Mouse (Mus musculus): ENCODE data around the gene Utp20.
"Not testable (repeated sequence)": the region's sequence is repeated elsewhere in the genome, so short reads cannot be mapped to it uniquely, and the experiment has no call there.

Gene Utp20

DNA sequence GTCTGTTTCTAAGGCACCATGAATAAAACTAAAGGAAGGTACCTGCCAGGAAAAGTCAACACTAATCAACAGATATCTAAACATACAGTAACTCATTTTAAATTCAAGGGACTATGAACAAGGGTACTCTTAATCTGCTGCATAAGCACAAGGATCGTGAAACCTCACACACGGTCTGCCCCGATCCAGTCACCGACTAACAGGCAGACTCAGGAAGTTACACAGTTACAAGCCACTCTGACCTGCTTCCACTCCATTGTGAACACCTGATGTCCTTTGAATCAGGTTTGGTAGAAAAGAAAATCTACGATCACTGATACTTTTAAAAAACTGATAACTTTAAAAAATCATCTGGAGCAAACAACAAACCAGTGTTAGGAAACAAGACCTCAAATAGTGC is 42.7 kb downstream of the Utp20 start:
- no peak for DNase-seq (ENCODE audit: low spot score)

GRCm38 (mm10) chr10:88783135-88783534 is 43.5 kb downstream of the Utp20 start:
- not testable (repeated sequence) for DNase-seq (ENCODE audit: low spot score)

DNA sequence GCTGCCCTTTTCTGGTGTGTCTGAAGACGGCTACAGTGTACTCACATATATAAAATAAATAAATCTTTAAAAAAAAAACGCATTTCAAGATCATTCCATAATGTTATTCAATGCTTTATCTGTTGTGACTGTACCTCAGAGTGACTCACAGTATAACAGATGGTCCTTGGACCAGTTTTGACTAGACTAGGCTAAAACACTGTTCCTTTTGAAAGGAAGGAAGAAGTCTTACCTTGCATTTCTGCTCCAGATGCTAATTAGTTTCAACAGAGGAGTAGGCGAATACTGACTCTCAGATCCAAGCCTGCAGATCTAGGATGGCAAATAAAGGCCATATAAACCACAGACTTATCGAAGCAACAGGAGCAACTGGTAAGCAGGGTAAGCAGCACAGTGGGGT is 45.9 kb downstream of the Utp20 start:
- DNase-seq (ENCODE audit: low spot score) = no peak

- no peak for DNase-seq (ENCODE audit: low spot score)
Measured at GRCm38 (mm10) chr10:88776206-88776605, 50.4 kb downstream of the Utp20 start.

GRCm38 (mm10) chr10:88772965-88773364 is 53.6 kb downstream of the Utp20 start:
- not testable (repeated sequence) for DNase-seq (ENCODE audit: low spot score)

- DNase-seq (ENCODE audit: low spot score) = no peak
Measured at GRCm38 (mm10) chr10:88769676-88770075, 56.9 kb downstream of the Utp20 start.

DNA sequence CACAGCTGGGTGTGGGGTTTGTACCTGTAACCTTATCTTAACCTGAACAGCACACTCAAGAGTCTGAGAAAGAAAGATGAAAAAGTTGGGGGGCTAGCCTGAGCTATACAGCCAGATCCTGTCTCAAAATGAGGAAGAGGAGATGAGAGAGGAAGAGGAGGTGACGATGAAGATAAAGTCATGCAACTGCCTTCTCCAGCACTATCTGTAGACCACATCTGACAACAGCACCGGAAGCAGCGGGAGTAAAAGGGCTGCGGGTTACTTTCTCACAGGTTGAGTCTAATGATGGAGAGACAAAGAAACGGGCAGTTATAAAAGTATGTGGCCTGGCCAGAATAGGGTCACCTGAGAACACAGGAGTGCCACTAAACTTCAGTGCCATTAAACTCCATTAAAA is 57.6 kb downstream of the Utp20 start:
- no peak for DNase-seq (ENCODE audit: low spot score)

DNA sequence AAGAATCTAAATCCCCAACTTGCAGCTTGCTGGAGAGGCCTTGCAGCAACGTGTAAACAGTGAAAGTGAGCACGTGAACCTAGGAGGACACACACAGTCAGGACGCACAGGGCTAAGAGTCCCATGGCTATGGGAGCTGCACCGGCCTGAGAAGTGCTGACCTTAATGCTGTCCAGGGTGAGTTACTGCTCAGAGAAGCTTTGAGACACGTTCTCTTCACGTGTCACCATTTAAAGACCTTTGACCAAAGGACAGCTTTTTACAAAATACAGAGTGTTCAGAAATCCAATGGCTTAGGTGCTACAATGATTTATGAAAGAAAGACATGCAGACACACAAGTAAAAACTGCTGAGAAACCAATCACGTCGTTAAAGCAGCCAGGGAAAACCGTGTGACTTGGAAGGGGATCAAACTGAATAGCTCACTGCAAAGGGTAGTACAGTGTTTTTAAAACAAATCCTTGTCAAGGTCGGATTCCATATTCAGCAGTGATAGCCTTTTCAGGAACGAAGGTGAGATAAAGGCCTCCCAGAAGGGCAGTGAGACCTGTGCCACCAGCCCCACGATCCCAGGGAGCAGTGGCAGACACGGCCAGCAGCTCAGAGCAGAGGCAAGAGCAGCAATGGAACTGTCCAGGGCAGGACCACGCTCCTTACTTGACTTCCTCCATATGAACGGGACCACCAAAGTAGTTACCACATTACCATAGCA is 61.0 kb downstream of the Utp20 start:
- DNase-seq (ENCODE audit: low spot score) = no peak

DNA sequence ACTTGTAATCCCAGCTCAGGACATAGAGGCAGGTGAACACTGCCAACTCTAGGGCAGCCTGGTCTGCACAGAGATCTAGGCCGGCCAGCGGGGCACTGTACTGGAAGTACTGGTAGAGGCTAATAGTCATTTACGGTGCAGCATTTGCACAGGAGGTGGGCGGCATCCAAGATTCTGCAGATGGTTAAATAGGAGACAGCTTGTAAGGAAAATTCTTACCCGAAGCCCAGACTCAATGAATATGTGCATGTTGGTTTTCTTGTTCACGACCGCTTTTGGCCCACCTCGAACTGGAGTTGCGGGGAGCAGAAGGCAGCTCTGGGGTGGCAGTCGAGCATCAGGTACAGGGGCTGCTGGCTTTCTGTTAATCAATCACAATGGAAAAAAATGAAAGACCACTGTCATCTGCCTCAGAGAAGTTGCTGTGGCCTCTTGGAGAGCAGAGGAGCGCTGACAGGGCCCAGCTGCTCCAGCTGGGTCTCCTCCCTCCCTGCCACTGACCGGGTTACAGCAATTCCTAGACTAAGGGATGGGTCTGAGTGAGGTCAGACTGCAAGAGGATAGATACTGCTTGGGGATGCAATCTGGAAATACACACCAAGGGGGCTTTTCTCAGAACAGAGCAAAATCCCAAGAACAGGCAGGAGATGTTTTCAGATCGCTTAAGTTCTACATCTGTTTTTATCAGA is 64.9 kb downstream of the Utp20 start:
- no peak for DNase-seq (ENCODE audit: low spot score)

- no peak for DNase-seq (ENCODE audit: low spot score)
Measured at GRCm38 (mm10) chr10:88741426-88741825, 85.2 kb downstream of the Utp20 start.

- no peak for DNase-seq (ENCODE audit: low spot score)
Measured at GRCm38 (mm10) chr10:88740781-88741180, 85.8 kb downstream of the Utp20 start.

GRCm38 (mm10) chr10:88739818-88740217 is 86.8 kb downstream of the Utp20 start:
- DNase-seq (ENCODE audit: low spot score) = no peak

- not testable (repeated sequence) for DNase-seq (ENCODE audit: low spot score)
Measured at GRCm38 (mm10) chr10:88739074-88739473, 87.5 kb downstream of the Utp20 start.

- DNase-seq (ENCODE audit: low spot score) = no peak
Measured at GRCm38 (mm10) chr10:88732309-88732622, 94.3 kb downstream of the Utp20 start.

DNA sequence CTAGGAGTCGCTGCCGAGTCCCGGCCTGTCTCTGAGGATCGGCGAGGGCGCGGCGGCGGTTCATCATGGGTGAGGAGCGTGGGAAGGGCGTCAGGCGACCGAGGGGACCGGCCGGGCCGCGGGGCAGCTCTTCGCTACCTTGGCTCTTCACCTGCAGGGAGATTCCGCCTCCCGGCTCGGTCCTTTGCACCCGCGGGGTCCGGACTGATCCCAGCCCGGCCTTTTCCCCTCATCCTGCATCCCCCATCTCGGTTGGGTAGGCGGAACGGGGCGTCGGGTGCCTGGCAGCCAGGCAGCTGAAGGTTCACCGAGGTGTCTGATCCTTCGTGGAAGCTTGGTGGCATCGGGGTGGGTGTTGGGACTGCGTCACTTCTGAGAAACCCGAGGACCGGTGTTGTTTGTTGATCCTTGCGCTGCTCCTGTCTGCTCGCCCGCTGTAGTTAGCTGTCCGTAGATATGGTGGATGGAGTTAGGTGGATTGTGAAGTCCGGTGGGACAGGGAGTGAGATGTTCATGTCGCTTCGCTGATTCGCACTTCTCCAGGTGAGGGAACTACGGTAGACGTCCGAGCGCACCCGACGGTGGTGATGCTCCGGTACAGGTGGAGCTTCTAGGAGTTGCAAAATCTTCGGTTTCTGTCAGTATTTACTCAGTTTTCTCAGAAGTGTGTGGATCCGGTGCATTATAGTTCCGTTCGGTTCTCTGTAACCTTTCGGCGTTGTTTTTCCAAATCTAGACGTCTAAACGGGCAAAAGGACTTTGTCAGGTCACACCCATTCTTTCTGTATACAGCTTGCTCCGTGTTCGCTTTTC is 94.9 kb downstream of the Utp20 start:
- DNase-seq (ENCODE audit: low spot score) = no peak

GRCm38 (mm10) chr10:88730571-88731495 is 95.8 kb downstream of the Utp20 start, which contains the start of gene Arl1:
Gene Arl1, plus strand, starts transcription at chr10:88730858.
- peak; percentile 94 for DNase-seq (ENCODE audit: low spot score)

DNA sequence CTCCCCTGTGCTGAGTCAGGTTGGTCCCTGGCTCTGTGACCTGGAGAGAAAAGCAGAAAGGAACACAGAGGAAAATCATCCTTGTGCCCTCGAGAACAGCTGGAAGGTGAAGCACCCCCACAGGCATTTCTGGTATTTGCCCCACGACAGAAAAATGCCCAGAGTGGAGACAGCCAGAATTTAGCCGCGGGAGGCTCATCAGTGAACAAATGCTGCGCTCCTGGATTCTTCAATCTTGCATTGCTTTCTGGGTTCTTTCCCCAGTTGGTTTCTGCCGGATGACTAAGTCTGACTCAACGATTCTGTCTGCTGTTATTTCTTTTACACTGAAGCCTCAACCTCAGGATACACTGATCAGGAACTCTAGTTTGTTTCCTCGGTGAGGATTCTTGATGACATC is 98.4 kb downstream of the Utp20 start:
- no peak for DNase-seq (ENCODE audit: low spot score)

- peak; percentile 39 for DNase-seq (ENCODE audit: low spot score)
Measured at GRCm38 (mm10) chr10:88727128-88727527, 99.5 kb downstream of the Utp20 start.

DNA sequence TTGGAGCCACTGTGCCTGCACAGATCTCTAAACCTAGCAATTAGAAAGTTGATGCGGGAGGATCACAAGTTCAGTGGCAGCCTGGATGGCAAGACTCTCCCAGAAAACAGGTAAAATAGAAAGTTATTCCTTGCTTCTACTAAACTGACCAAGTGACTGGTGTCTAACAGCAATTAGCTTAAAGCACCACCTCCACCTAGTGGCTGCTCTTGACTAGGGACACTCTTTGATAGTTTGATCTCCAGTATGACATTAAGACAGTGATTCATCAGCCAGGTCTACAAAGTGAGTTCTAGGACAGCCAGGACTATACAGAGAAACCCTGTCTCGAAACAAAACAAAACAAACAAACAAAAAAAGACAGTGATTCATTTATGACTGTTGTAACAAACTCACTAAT is 101.3 kb downstream of the Utp20 start:
- peak; percentile 36 for DNase-seq (ENCODE audit: low spot score)

- DNase-seq (ENCODE audit: low spot score) = no peak
Measured at GRCm38 (mm10) chr10:88719618-88720017, 107.0 kb downstream of the Utp20 start.

DNA sequence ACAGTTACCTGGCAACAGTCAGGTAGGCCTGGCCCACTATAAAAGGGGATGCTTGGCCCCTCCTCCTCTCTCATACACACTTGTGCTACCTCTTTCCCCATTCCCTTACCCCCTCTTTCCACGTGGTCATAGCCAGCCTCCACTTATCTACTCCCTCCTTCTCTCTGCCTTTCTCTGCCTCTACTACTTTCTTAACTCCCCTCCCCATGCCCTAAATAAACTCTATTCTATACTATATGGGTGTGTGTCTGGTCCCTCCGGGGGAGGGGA is 108.9 kb downstream of the Utp20 start:
- DNase-seq (ENCODE audit: low spot score) = no peak
